Mouse (Mus musculus): ENCODE data around the gene Cdh26. TPM values are rescaled to one million over a fixed set of nuclear protein-coding genes. Genes with fewer than 3 reads are reported as not detected.

Gene Cdh26
- total and polyA plus RNA-seq, 2 experiments from 2014 or later = 0.32 to 0.49 TPM

GRCm38 (mm10) chr2:178516421-178516820 is 86.1 kb downstream of the Cdh26 start:
- Histone ChIP-seq H3K4me1 (ENCODE audit: insufficient read depth, low read length) (no peaks in the 10 kb centered on the region), H3K9ac (replicated peaks; ENCODE audit: low read length, poor library complexity, severe bottlenecking) (no peak overlapping the region), H3K27me3 (ENCODE audit: insufficient read depth, low read length) (no peaks in the 10 kb centered on the region), H3K4me2 (ENCODE audit: low read depth, low read length, poor library complexity, severe bottlenecking) (no peak overlapping the region), H3K36me3 (ENCODE audit: insufficient read depth, low read length) (no peaks in the 10 kb centered on the region), H3K27ac (ENCODE audit: low read depth, low read length) (no peak overlapping the region), H3K4me3 (ENCODE audit: low read depth, low read length) (no peak overlapping the region), H3K9me3 (ENCODE audit: low read length) (no peaks in the 10 kb centered on the region)
- ATAC-seq (ENCODE audit: low FRiP score) = no peak
- DNase-seq (ENCODE audit: low spot score) = no peak
- peak; percentile 42 for TF ChIP-seq CTCF (IDR thresholded peaks at IDR 0.05)
- 78% methylated on average over 5 of the region's 5 CpGs for WGBS

- H3K36me3 ChIP-seq (ENCODE audit: insufficient read depth, low read length) = no peaks in the 10 kb centered on the region
- no peak overlapping the region for H3K9ac ChIP-seq (replicated peaks; ENCODE audit: low read length, poor library complexity, severe bottlenecking)
- TF ChIP-seq CTCF (IDR thresholded peaks at IDR 0.05) = no peak
- no peak overlapping the region for H3K27ac ChIP-seq (ENCODE audit: low read depth, low read length)
- no peaks in the 10 kb centered on the region for H3K27me3 ChIP-seq (ENCODE audit: insufficient read depth, low read length)
- H3K9me3 ChIP-seq (ENCODE audit: low read length) = no peaks in the 10 kb centered on the region
- 72% methylated on average over 9 of the region's 9 CpGs for WGBS
- no peak for ATAC-seq (ENCODE audit: low FRiP score)
- H3K4me3 ChIP-seq (ENCODE audit: low read depth, low read length) = no peak overlapping the region
- H3K4me2 ChIP-seq (ENCODE audit: low read depth, low read length, poor library complexity, severe bottlenecking) = no peak overlapping the region
- no peaks in the 10 kb centered on the region for H3K4me1 ChIP-seq (ENCODE audit: insufficient read depth, low read length)
- DNase-seq (ENCODE audit: low spot score) = no peak
Measured at GRCm38 (mm10) chr2:178516941-178517340, 86.6 kb downstream of the Cdh26 start.

- 91% methylated on average over 4 of the region's 4 CpGs for WGBS
- H3K4me1 ChIP-seq (ENCODE audit: insufficient read depth, low read length) = no peaks in the 10 kb centered on the region
- H3K36me3 ChIP-seq (ENCODE audit: insufficient read depth, low read length) = no peaks in the 10 kb centered on the region
- ATAC-seq (ENCODE audit: low FRiP score) = no peak
- no peak overlapping the region for H3K4me3 ChIP-seq (ENCODE audit: low read depth, low read length)
- no peaks in the 10 kb centered on the region for H3K9me3 ChIP-seq (ENCODE audit: low read length)
- H3K4me2 ChIP-seq (ENCODE audit: low read depth, low read length, poor library complexity, severe bottlenecking) = no peak overlapping the region
- H3K27ac ChIP-seq (ENCODE audit: low read depth, low read length) = no peak overlapping the region
- H3K9ac ChIP-seq (replicated peaks; ENCODE audit: low read length, poor library complexity, severe bottlenecking) = no peak overlapping the region
- DNase-seq (ENCODE audit: low spot score) = no peak
- no peaks in the 10 kb centered on the region for H3K27me3 ChIP-seq (ENCODE audit: insufficient read depth, low read length)
- TF ChIP-seq CTCF (IDR thresholded peaks at IDR 0.05) = no peak
Measured at GRCm38 (mm10) chr2:178519321-178519720, 89.0 kb downstream of the Cdh26 start.

- WGBS = 67% methylated on average over 2 of the region's 2 CpGs
- Histone ChIP-seq H3K27me3 (ENCODE audit: insufficient read depth, low read length) (no peaks in the 10 kb centered on the region), H3K9me3 (ENCODE audit: low read length) (no peaks in the 10 kb centered on the region), H3K4me3 (ENCODE audit: low read depth, low read length) (no peak overlapping the region), H3K36me3 (ENCODE audit: insufficient read depth, low read length) (no peaks in the 10 kb centered on the region), H3K4me2 (ENCODE audit: low read depth, low read length, poor library complexity, severe bottlenecking) (no peak overlapping the region), H3K9ac (replicated peaks; ENCODE audit: low read length, poor library complexity, severe bottlenecking) (no peak overlapping the region), H3K27ac (ENCODE audit: low read depth, low read length) (no peak overlapping the region), H3K4me1 (ENCODE audit: insufficient read depth, low read length) (no peaks in the 10 kb centered on the region)
- ATAC-seq (ENCODE audit: low FRiP score) (no peak), DNase-seq (ENCODE audit: low spot score) (no peak)
- TF ChIP-seq CTCF (IDR thresholded peaks at IDR 0.05) = no peak
Measured at GRCm38 (mm10) chr2:178520216-178520615, 89.9 kb downstream of the Cdh26 start.

GRCm38 (mm10) chr2:178522331-178522730 is 92.0 kb downstream of the Cdh26 start:
- H3K27ac ChIP-seq (ENCODE audit: low read depth, low read length) = no peak overlapping the region
- 25% methylated on average over 4 of the region's 4 CpGs for WGBS
- no peaks in the 10 kb centered on the region for H3K36me3 ChIP-seq (ENCODE audit: insufficient read depth, low read length)
- H3K4me1 ChIP-seq (ENCODE audit: insufficient read depth, low read length) = no peaks in the 10 kb centered on the region
- H3K4me3 ChIP-seq (ENCODE audit: low read depth, low read length) = no peak overlapping the region
- TF ChIP-seq CTCF (IDR thresholded peaks at IDR 0.05) = no peak
- H3K9me3 ChIP-seq (ENCODE audit: low read length) = no peaks in the 10 kb centered on the region
- no peak overlapping the region for H3K9ac ChIP-seq (replicated peaks; ENCODE audit: low read length, poor library complexity, severe bottlenecking)
- ATAC-seq (ENCODE audit: low FRiP score) = no peak
- no peaks in the 10 kb centered on the region for H3K27me3 ChIP-seq (ENCODE audit: insufficient read depth, low read length)
- no peak overlapping the region for H3K4me2 ChIP-seq (ENCODE audit: low read depth, low read length, poor library complexity, severe bottlenecking)
- DNase-seq (ENCODE audit: low spot score) = peak; percentile 31

- 88% methylated on average over 1 of the region's 1 CpGs for WGBS
- no peaks in the 10 kb centered on the region for H3K36me3 ChIP-seq (ENCODE audit: insufficient read depth, low read length)
- H3K4me3 ChIP-seq (ENCODE audit: low read depth, low read length) = no peak overlapping the region
- no peaks in the 10 kb centered on the region for H3K27me3 ChIP-seq (ENCODE audit: insufficient read depth, low read length)
- no peaks in the 10 kb centered on the region for H3K9me3 ChIP-seq (ENCODE audit: low read length)
- DNase-seq (ENCODE audit: low spot score) (no peak), ATAC-seq (ENCODE audit: low FRiP score) (no peak)
- no peak overlapping the region for H3K9ac ChIP-seq (replicated peaks; ENCODE audit: low read length, poor library complexity, severe bottlenecking)
- H3K4me2 ChIP-seq (ENCODE audit: low read depth, low read length, poor library complexity, severe bottlenecking) = no peak overlapping the region
- H3K27ac ChIP-seq (ENCODE audit: low read depth, low read length) = no peak overlapping the region
- no peaks in the 10 kb centered on the region for H3K4me1 ChIP-seq (ENCODE audit: insufficient read depth, low read length)
- TF ChIP-seq CTCF (IDR thresholded peaks at IDR 0.05) = no peak
Measured at GRCm38 (mm10) chr2:178522786-178523185, 92.5 kb downstream of the Cdh26 start.
